Mouse (Mus musculus) brown adipose tissue, adult 24 weeks (tissue): Measurements from ENCODE around the gene Akt3. TPM values are rescaled to one million over a fixed set of nuclear protein-coding genes. Genes with fewer than 3 reads are reported as not detected.

Experiments
- H3K27ac ChIP-seq: fragments of 200-500 bp; replicated peaks from 2 replicates; pipeline ENCODE4 v1.5.1; 2012; ENCODE audit warnings: low read depth, mild to moderate bottlenecking, low read length
- H3K4me1 ChIP-seq: fragments of 200-500 bp; 2 replicates; pipeline ENCODE4 v1.6.1; 2012; ENCODE audit warnings: low read length, mixed read lengths; ENCODE audit not compliant: control insufficient read depth, insufficient read depth, insufficient read length
- H3K4me3 ChIP-seq: fragments of 200-500 bp; 2 replicates; pipeline ENCODE4 v1.5.1; 2012; ENCODE audit warnings: low read depth, mild to moderate bottlenecking, low read length, moderate library complexity; ENCODE audit not compliant: insufficient read depth
- polyA plus RNA-seq: library from polyadenylated mRNA; stranded (reverse); fragments of >200 nt; gene quantifications from 2 replicates; pipeline ENCODE4 v1.2.4, GENCODE M21; 2012; ENCODE audit not compliant: missing spikeins, insufficient read depth, insufficient read length

Gene Akt3
- 4.3 and 10.2 TPM in 2 replicates for polyA plus RNA-seq

- Histone ChIP-seq H3K4me3 (peak within 1 kb of the TSS; percentile 66), H3K27ac (peak within 1 kb of the TSS; percentile 67), H3K4me1 (no peaks in the 10 kb centered on the region)
Observed at GRCm38 (mm10) chr1:177258034-177258342, at the start of gene Akt3. Gene Akt3, minus strand, starts transcription at chr1:177258203.

GRCm38 (mm10) chr1:177307549-177307948 lies 49.5 kb upstream of the Akt3 start:
- Histone ChIP-seq H3K4me1 (no peaks in the 10 kb centered on the region), H3K27ac (no peak overlapping the region), H3K4me3 (no peak overlapping the region)

- Histone ChIP-seq H3K4me3 (no peak overlapping the region), H3K27ac (no peak overlapping the region), H3K4me1 (no peaks in the 10 kb centered on the region)
Observed at GRCm38 (mm10) chr1:177298231-177298630, 40.2 kb upstream of the Akt3 start.

- no peaks in the 10 kb centered on the region for H3K4me1 ChIP-seq
- H3K4me3 ChIP-seq: no peak overlapping the region
- no peak overlapping the region for H3K27ac ChIP-seq
Observed at GRCm38 (mm10) chr1:177286764-177287163, 28.8 kb upstream of the Akt3 start.

- H3K4me3 ChIP-seq: no peak overlapping the region
- no peak overlapping the region for H3K27ac ChIP-seq
- H3K4me1 ChIP-seq: no peaks in the 10 kb centered on the region
Observed at GRCm38 (mm10) chr1:177281925-177282324, 23.9 kb upstream of the Akt3 start.

- H3K4me1 ChIP-seq: no peaks in the 10 kb centered on the region
- H3K27ac ChIP-seq: no peak overlapping the region
- no peak overlapping the region for H3K4me3 ChIP-seq
Observed at GRCm38 (mm10) chr1:177277361-177277760, 19.4 kb upstream of the Akt3 start.

GRCm38 (mm10) chr1:177267645-177268044 lies 9.6 kb upstream of the Akt3 start:
- no peaks in the 10 kb centered on the region for H3K4me1 ChIP-seq
- no peak overlapping the region for H3K27ac ChIP-seq
- no peak overlapping the region for H3K4me3 ChIP-seq

GRCm38 (mm10) chr1:177262926-177263325 lies 4.9 kb upstream of the Akt3 start:
- Histone ChIP-seq H3K27ac (no peak overlapping the region), H3K4me3 (no peak overlapping the region), H3K4me1 (no peaks in the 10 kb centered on the region)

GRCm38 (mm10) chr1:177260796-177261195 lies 2.8 kb upstream of the Akt3 start:
- Histone ChIP-seq H3K4me3 (no peak overlapping the region), H3K27ac (no peak overlapping the region), H3K4me1 (no peaks in the 10 kb centered on the region)

- H3K4me3 ChIP-seq: peak overlapping the region; percentile 63
- peak overlapping the region; percentile 67; the same call in 1 of the 2 replicates for H3K27ac ChIP-seq
- H3K4me1 ChIP-seq: no peaks in the 10 kb centered on the region
Observed at GRCm38 (mm10) chr1:177259038-177259600, 1.1 kb upstream of the Akt3 start.

GRCm38 (mm10) chr1:177258343-177259037 lies 487 bp upstream of the Akt3 start:
- H3K4me1 ChIP-seq: no peaks in the 10 kb centered on the region
- peak overlapping the region; percentile 67 for H3K27ac ChIP-seq
- peak overlapping the region; percentile 63 for H3K4me3 ChIP-seq

GRCm38 (mm10) chr1:177257178-177258033 lies 597 bp downstream of the Akt3 start:
- no peak overlapping the region for H3K27ac ChIP-seq
- H3K4me1 ChIP-seq: no peaks in the 10 kb centered on the region
- peak overlapping the region; percentile 66 for H3K4me3 ChIP-seq

- Histone ChIP-seq H3K4me3 (no peak overlapping the region; the same call in 1 of the 2 replicates), H3K27ac (peak overlapping the region; percentile 31), H3K4me1 (0 out of 2 replicates have a peak, but pooled peaks cover 2% of the 10 kb centered on the region)
Observed at GRCm38 (mm10) chr1:177248638-177249037, 9.4 kb downstream of the Akt3 start.

- no peak overlapping the region for H3K4me3 ChIP-seq
- no peaks in the 10 kb centered on the region for H3K4me1 ChIP-seq
- no peak overlapping the region for H3K27ac ChIP-seq
Observed at GRCm38 (mm10) chr1:177238368-177238767, 19.6 kb downstream of the Akt3 start.

GRCm38 (mm10) chr1:177236695-177237094 lies 21.3 kb downstream of the Akt3 start:
- H3K27ac ChIP-seq: no peak overlapping the region
- H3K4me1 ChIP-seq: no peaks in the 10 kb centered on the region
- no peak overlapping the region for H3K4me3 ChIP-seq
